Mouse (Mus musculus): Measurements from ENCODE around the gene Kmt5a.

GRCm38 (mm10) chr5:124424723-124425411, 14.9 kb upstream of the Kmt5a start:
- no peak for TF ChIP-seq CTCF (IDR thresholded peaks at IDR 0.05; ENCODE audit: borderline replicate concordance, extremely low read depth, insufficient read depth, insufficient read length)
- no peak for TF ChIP-seq POLR2A (IDR thresholded peaks at IDR 0.05; ENCODE audit: borderline replicate concordance, extremely low read depth, insufficient read depth, insufficient read length, poor library complexity, severe bottlenecking)

All from brain, embryonic 14.5 days (tissue).